Mouse (Mus musculus): ENCODE results near the gene Abcb8. TPM values are rescaled to one million over a fixed set of nuclear protein-coding genes. Genes with fewer than 3 reads are reported as not detected.
A peak's percentile ranks its signal among the peaks of the same experiment; 100 is the strongest.

Gene Abcb8
- total and polyA plus RNA-seq, 3 experiments: 76.9 to 124 TPM; not detected in 1

- TF ChIP-seq MEF2A (IDR thresholded peaks at IDR 0.05; ENCODE audit: extremely low read depth, insufficient replicate concordance, low read depth, low read length, poor library complexity, severe bottlenecking) (no peak), TBP (IDR thresholded peaks at IDR 0.05; ENCODE audit: low read depth, low read length) (no peak), ZMIZ1 (IDR thresholded peaks at IDR 0.05; ENCODE audit: low read depth, low read length) (no peak)
These were observed 8.5 kb downstream of the Abcb8 start (continued) for GRCm38 (mm10) chr5:24401969-24402368.

GRCm38 (mm10) chr5:24404594-24405360 lies 11.3 kb downstream of the Abcb8 start:
- Histone ChIP-seq H3K79me2 (ENCODE audit: control insufficient read depth, insufficient read depth, low read length, poor library complexity) (no peaks in the 10 kb centered on the region), H3K9ac (ENCODE audit: control insufficient read depth, low read depth, low read length, poor library complexity, severe bottlenecking) (no peak overlapping the region), H3K27me3 (ENCODE audit: control insufficient read depth in 1 of 2, insufficient read depth in 2 of 2, low read length in 2 of 2) (no peaks in the 10 kb centered on the region), H3K36me3 (ENCODE audit: control insufficient read depth in 1 of 2, insufficient read depth in 2 of 2, low read length in 2 of 2) (peaks cover 0 to 18% of the 10 kb centered on the region in 2 experiments; a peak in 3 of 4 replicates), H3K4me1 (ENCODE audit: control insufficient read depth in 1 of 2, insufficient read depth in 2 of 2, low read length in 2 of 2) (peaks cover 15 to 20% of the 10 kb centered on the region in 2 experiments), H3K4me3 (ENCODE audit: control insufficient read depth in 1 of 2, insufficient read depth in 1 of 2, low read depth in 2 of 2, low read length in 2 of 2) (no peak overlapping the region), H3K27ac (ENCODE audit: control insufficient read depth, low read depth, low read length) (peak overlapping the region; percentile 40), H3K9me3 (replicated peaks; ENCODE audit: insufficient read depth, low read length) (no peaks in the 10 kb centered on the region)
- DNase-seq (ENCODE audit: low read depth, low spot score): peak; percentile 73
- TF ChIP-seq TCF12 (IDR thresholded peaks at IDR 0.05; ENCODE audit: low read depth, low read length) (no peak), GABPA (IDR thresholded peaks at IDR 0.05; ENCODE audit: low read depth, low read length) (no peak), NELFE (IDR thresholded peaks at IDR 0.05; ENCODE audit: low read depth, low read length) (no peak), HCFC1 (IDR thresholded peaks at IDR 0.05; ENCODE audit: low read depth, low read length) (no peak), E2F4 (IDR thresholded peaks at IDR 0.05; ENCODE audit: borderline replicate concordance, low read depth, low read length) (no peak), MXI1 (IDR thresholded peaks at IDR 0.05; ENCODE audit: low read depth, low read length) (no peak; the same call in 1 of the 2 replicates), ZMIZ1 (IDR thresholded peaks at IDR 0.05; ENCODE audit: low read depth, low read length) (no peak), MAZ (IDR thresholded peaks at IDR 0.05; ENCODE audit: low read depth, low read length) (no peak), KAT2A (conservative IDR thresholded peaks at IDR 0.05; ENCODE audit: low read depth, low read length) (no peak), ZKSCAN1 (IDR thresholded peaks at IDR 0.05; ENCODE audit: low read depth, low read length) (no peak), CTCF (IDR thresholded peaks at IDR 0.05 in 2 of 3, conservative IDR thresholded peaks at IDR 0.05 in 1 of 3; ENCODE audit: control insufficient read depth in 1 of 3, insufficient read depth in 1 of 3, low read depth in 2 of 3, low read length in 3 of 3, poor library complexity in 1 of 3, severe bottlenecking in 1 of 3) (no peak), MAFK (IDR thresholded peaks at IDR 0.05; ENCODE audit: borderline replicate concordance, low read depth, low read length) (no peak), MEF2A (IDR thresholded peaks at IDR 0.05; ENCODE audit: extremely low read depth, insufficient replicate concordance, low read depth, low read length, poor library complexity, severe bottlenecking) (no peak), JUND (IDR thresholded peaks at IDR 0.05; ENCODE audit: low read depth, low read length) (no peak), POLR2AphosphoS2 (IDR thresholded peaks at IDR 0.05; ENCODE audit: low read length) (no peak), GATA1 (IDR thresholded peaks at IDR 0.05; ENCODE audit: low read depth, low read length) (no peak), TBP (IDR thresholded peaks at IDR 0.05; ENCODE audit: low read depth, low read length) (peak; percentile 75), RAD21 (IDR thresholded peaks at IDR 0.05; ENCODE audit: low read depth, low read length) (no peak), SIN3A (IDR thresholded peaks at IDR 0.05; ENCODE audit: low read length) (no peak), RCOR1 (IDR thresholded peaks at IDR 0.05; ENCODE audit: low read depth, low read length) (no peak), TAL1 (IDR thresholded peaks at IDR 0.05; ENCODE audit: low read length) (peak; percentile 31; the same call in 1 of the 2 replicates), MAX (IDR thresholded peaks at IDR 0.05; ENCODE audit: low read length) (no peak), ETS1 (IDR thresholded peaks at IDR 0.05; ENCODE audit: low read depth, low read length) (peak; percentile 16; the same call in 1 of the 2 replicates), MYC (IDR thresholded peaks at IDR 0.05; ENCODE audit: low read depth, low read length) (no peak)
